Mouse (Mus musculus) natural killer cell, adult 2 months (primary cell): ENCODE measurements at regions not wholly inside any gene's neighbourhood (a gene's known extent, or its start where the extent isn't known, plus 50 kb on each side); places are given as distances from the start of the nearest gene placed in this dataset.
"Not testable (repeated sequence)": the region's sequence is repeated elsewhere in the genome, so short reads cannot be mapped to it uniquely, and the experiment has no call there.

Source experiments
- DNase-seq, 2 experiments: peaks; one replicate each; pipeline ENCODE4 v3.0.0; 2022; ENCODE audit warnings: low spot score in 2 of 2

DNA sequence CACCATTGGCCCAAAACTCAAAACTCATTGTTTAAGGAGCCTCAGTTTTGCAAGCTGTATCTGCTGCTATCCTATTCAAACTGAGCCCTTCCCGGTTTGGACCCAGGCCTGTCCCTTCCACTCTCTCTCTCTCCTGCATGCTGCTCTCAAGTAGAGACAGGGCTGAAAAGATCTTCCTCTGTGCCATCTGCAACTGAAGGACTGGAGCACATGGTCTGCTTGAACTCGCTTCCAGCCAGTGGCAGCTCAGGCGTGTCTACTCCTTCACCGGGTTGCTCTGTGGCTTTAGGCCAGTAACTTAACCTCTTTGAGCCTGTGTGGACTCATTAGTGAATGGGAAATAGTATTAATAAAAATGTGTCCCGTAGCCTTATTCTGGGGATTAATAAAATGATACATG lies 170.4 kb upstream of the Camk1g start:
- no peak for DNase-seq

DNA sequence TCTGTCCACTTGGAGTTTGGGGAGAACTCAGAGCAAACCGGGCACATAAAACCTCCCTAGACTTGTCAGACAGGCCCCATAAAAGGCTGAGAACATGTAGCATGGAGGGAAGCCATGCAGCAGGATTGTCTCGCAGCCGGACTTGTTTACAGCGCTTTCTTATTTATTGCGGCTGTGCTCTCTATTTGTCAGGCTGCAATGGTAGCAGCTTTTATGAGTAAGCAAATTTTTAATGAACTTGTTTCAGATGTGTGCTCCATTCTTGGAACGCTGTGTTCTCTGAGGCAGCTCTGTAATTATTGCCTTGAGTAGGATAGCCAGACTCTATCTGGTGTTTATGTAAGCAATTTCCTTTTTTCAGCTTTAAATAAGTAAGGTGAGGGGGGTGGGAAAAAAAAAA lies 169.2 kb upstream of the Camk1g start:
- DNase-seq: no peak

- DNase-seq: no peak
These were observed 168.3 kb upstream of the Camk1g start for GRCm38 (mm10) chr1:193538425-193538824.

DNA sequence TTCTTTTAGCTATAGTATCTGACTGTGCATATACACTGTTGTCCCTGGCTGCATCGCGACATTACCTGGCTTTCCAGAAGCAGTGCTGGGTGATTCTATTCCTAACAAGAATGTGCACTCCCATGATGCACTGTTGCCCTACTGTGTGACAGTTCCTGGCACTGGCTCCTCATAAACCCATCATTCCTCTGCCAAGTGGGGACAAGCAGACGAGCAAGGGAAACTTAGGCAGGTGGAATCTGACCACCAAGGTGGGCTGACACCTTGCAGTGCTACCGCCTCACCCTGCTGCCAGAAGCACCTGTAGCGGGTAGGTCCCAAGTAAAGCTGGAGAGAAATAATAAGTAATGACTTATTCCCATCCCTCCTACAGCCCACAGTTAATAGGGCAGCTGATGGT lies 167.5 kb upstream of the Camk1g start:
- no peak for DNase-seq

GRCm38 (mm10) chr1:193536552-193536951 lies 166.5 kb upstream of the Camk1g start:
- no peak for DNase-seq

DNA sequence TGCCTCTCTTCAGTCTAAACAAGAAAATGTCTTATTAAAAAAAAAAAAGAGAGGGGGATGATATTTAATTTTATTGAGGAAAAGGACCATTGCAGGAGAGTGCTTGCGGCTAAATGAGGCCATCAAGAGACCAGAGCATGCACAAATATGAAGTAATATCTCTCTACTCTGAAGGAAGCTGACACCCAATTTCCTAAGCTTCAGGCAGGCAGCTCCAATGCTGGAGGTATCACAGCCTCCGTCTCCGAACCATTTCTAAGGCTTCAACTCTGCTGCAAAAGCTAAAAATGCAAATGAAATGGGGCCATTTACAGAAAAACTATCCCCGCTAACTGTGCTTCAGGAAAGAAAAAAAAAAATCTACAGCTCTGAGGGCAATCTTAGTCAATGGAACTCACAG lies 164.4 kb upstream of the Camk1g start:
- DNase-seq: no peak

GRCm38 (mm10) chr1:193526501-193526900 lies 156.4 kb upstream of the Camk1g start:
- no peak for DNase-seq

GRCm38 (mm10) chr1:193522007-193522406 lies 151.9 kb upstream of the Camk1g start:
- no peak for DNase-seq

- no peak for DNase-seq
These were observed 148.7 kb upstream of the Camk1g start for GRCm38 (mm10) chr1:193518840-193519239.

- no peak for DNase-seq
These were observed 147.9 kb upstream of the Camk1g start for GRCm38 (mm10) chr1:193517968-193518367.

- DNase-seq: no peak
These were observed 147.2 kb upstream of the Camk1g start for GRCm38 (mm10) chr1:193517293-193517692.

GRCm38 (mm10) chr1:193516395-193516794 lies 146.3 kb upstream of the Camk1g start:
- DNase-seq: no peak

GRCm38 (mm10) chr1:193513929-193514710 lies 144.0 kb upstream of the Camk1g start:
- no peak for DNase-seq

DNA sequence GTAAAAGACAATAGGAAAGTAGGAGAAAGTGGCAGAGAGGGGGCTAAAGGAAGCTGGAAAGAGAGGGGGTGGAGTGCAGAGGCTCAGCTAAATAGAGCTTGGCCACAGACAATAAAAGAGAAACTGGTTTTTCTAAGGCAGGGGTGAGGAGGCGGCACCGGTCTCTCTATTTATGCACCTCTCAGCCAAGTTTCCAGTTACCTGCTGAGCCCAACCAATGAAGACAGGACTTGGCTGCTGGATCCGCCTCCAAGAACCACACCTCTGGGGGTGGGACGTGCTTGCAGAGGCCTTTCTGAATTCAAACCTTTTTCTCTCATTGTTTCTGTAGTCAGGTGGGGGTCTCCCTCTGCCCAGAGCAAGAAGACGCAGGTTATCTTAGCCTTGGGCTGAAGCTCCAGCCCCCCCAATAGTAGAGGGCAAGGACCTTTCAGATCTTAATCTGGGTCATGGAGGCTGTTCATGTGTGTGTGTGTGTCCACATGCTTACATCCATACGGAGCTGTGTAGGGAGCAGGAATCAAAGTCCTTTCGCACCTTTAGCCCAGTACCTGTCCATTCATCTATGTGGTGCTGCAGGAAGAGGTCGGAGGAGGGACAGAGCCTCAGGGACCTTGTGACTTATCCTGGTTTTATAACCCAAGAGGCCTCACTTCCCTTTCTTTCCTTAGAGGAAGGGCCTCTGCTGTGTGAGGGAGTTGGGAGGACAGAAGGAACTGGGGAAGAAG lies 140.1 kb upstream of the Camk1g start:
- DNase-seq: no peak

DNA sequence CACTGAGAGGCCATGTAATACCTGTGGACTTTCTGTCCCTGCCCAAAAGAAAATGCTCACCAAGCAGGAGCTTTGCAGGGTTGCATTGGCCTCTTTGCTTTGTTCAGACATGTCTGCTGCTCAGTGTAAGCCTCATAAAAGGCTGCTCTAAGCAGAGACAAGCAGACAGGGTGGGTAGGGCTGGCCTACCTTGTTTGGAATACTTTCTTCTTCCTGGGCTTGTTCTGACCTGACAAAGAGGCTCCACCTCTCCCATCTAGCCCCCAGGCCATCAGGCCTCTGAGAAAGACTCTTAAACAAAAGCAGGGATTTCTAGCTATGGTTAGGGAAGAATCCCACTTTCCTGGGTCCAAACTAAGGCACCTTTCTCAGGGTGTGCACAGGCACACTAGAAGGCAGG lies 138.2 kb upstream of the Camk1g start:
- no peak for DNase-seq

GRCm38 (mm10) chr1:193506991-193507390 lies 136.9 kb upstream of the Camk1g start:
- DNase-seq: no peak

GRCm38 (mm10) chr1:193505381-193505780 lies 135.3 kb upstream of the Camk1g start:
- DNase-seq: no peak

GRCm38 (mm10) chr1:193504611-193505010 lies 134.5 kb upstream of the Camk1g start:
- no peak for DNase-seq

DNA sequence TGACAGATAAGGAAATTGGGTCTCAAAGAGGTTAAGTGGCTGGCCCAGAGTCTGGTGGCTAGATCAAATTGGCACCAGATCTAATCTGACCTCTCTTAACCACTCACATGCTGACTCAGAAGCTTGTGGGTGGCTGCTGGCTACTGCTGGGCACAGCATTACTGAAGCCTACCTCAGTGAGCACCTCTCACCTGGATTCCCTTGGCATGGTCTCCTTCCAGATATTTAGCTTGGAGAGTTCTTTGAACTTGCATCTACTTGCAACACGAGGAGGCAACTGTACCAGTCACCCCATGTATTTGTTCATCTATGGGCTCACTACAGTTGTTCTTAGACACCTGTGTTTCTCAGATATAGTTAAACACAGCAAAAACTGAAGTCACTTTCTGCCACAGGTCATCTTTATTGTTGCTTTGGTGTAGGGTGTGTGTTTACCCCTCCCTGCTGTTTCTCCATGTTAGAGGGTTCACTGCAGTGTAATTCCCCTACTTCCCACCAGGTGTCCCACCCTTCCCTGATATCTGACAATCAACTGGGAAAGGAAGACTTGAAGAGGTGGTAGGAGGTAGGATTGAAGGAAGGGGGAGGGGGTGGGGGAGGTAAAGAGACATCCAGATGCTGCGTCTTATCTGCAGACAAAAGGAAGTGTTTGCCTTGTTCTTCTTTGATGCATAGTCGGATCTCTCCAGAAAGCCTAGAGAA lies 133.7 kb upstream of the Camk1g start:
- DNase-seq: no peak

DNA sequence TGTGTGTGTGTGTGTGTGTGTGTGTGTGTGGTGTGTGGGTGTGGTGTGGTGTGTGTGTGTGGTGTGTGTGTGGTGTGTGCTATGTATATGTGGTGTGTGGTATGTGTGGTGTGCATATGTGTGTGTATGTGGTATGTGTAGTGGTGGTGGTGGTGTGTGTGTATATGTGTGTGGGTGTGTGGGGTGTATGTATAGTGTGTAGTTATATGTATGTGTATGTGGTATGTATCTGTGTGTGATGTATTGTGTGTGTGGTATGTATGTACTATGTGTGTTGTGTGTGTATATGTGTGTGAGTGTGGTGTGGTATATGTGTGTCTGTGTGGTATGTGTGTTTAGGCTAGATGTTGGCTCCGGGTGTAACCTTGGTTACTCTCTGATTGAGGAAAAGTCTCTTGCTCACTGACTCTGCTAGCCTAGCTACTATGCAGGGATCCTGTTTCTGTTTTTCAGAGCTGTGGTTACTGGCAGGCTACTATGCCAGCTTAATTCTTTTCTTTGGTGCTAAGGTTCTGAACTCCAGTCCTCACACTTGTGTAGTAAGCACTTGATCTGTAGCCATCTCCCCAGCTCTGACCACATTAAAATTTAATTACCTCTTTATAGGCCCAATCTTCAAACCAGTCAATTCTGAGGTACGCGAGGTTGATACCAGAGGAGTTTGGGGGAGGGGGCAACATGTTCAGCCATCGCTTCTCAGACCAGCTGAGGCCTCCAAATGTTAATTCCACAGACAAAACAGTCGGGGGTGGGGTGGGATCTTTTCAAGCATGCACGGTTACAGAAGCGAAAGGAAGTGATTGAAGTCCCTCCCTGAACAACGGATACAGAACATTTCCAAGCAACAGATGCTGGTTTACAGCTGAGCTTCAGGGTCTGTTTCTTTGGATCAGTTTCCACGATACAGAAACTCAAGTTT lies 126.4 kb upstream of the Camk1g start:
- no peak for DNase-seq

DNA sequence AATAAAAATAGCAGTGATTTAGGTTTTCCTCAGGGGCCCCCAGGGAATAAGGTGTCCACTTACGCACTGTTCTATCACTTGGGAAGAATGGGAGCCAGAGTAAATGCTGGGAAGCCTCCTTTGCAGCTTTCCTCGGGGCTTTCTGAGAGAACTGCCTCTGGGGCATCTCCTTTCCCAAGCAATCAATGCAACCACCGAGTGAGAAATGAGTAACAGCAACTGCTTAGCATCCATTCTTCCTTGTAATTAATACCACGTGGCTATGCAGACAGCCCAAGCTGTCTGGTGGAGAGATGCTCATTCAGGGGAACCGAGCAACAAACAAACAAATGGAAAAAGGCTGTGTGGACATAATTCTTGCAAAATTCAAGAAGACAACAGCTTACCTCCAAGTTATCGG lies 117.9 kb upstream of the Camk1g start:
- DNase-seq: no peak

DNA sequence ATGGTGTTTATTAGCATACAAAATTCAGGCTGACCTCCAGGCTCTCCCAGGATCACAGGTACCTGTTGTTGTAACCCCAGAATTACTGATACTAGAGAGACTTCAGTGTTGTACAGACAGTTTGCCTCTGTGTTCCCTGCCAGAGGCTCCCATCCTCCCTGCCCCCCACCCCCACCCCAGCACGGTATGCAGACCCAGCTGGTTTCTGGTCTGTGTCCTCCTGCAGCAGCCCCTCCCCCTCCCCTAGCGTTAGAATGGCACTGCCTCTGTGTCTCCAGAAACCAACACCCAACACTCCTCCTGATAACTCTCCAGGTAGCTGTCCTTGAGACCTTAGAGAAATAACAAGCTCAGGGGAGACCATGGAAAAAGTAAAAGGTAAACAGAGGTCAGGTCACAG lies 116.6 kb upstream of the Camk1g start:
- DNase-seq: not testable (repeated sequence)
